In the genomic region with DNA sequence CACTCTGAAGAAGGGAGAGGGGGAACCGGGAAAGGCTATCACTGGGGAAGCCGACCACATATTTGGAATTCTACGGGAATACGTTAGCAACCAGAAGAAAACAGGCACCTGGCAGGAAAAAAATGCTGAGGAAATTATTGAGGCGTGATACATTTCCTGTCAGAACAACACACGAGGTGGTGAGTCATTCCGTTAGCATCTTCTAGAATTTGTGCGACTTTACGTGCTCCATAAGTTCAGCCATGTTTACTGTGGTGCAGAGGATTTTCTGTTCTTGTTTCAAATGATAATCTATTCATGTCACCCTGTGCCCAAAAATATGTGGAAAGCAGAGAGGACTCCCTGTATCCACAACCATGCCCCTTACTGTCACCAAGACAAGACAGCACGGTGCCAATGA, we compare ENCODE assay signal across 21 mouse cellular contexts. TPM values are rescaled to one million over a fixed set of nuclear protein-coding genes. Genes with fewer than 3 reads are reported as not detected.
A peak's percentile ranks its signal among the peaks of the same experiment; 100 is the strongest.
DNase-seq lines count a peak whose midpoint lies in the region; ATAC-seq and TF ChIP-seq lines count a peak whose summit lies in the region.
"Had no signal": no experiment of that assay in that cellular context is flagged by ENCODE, and none has a peak within 500 bp of the region (broad histone marks: within the 10 kb centered on the region; RNA-seq: fewer than 3 reads in every experiment).

No protein-coding gene starts in this region.

- no peaks in the 10 kb centered on the region for H3K9me3 ChIP-seq in heart, embryonic 10.5 days
- no peaks in the 10 kb centered on the region for H3K9me3 ChIP-seq in lung, postnatal 0 days (ENCODE audit: low read length)
- H3K9me3 ChIP-seq in stomach, postnatal 0 days (ENCODE audit: control insufficient read depth, low read length), result no peaks in the 10 kb centered on the region
- H3K9me3 ChIP-seq: embryonic facial prominence, embryonic 15.5 days; forebrain, embryonic 10.5 days; kidney, embryonic 15.5 days; limb, embryonic 15.5 days; liver, embryonic 15.5 days had no signal

- no peak; the same call in 1 of the 2 replicates for TF ChIP-seq EP300 in lung, postnatal 0 days (IDR thresholded peaks at IDR 0.05)
- TF ChIP-seq EP300 in stomach, postnatal 0 days (optimal IDR thresholded peaks at IDR 0.05), result no peak

- peak overlapping the region; percentile 63; the same call in 1 of the 2 replicates for H3K27ac ChIP-seq in heart, embryonic 10.5 days
- no peak overlapping the region for H3K27ac ChIP-seq in lung, postnatal 0 days (ENCODE audit: low read length)
- 0 out of 2 replicates have a peak overlapping the region, but pooled peaks have one; percentile 18 for H3K27ac ChIP-seq in stomach, postnatal 0 days (replicated peaks)
- H3K27ac ChIP-seq: embryonic facial prominence, embryonic 15.5 days; forebrain, embryonic 10.5 days; kidney, embryonic 15.5 days; limb, embryonic 15.5 days; liver, embryonic 15.5 days had no signal

- peaks cover 8% of the 10 kb centered on the region; the same call in 1 of the 2 replicates for H3K4me1 ChIP-seq in heart, embryonic 10.5 days
- H3K4me1 ChIP-seq in lung, postnatal 0 days (ENCODE audit: insufficient read depth, low read depth, low read length), result no peaks in the 10 kb centered on the region
- 0 out of 2 replicates have a peak, but pooled peaks cover 2% of the 10 kb centered on the region for H3K4me1 ChIP-seq in stomach, postnatal 0 days (replicated peaks; ENCODE audit: control insufficient read depth, insufficient read depth)
- H3K4me1 ChIP-seq: embryonic facial prominence, embryonic 15.5 days; kidney, embryonic 15.5 days; limb, embryonic 15.5 days; megakaryocyte, embryonic 14.5 days had no signal

- H3K36me3 ChIP-seq in heart, embryonic 10.5 days, result no peaks in the 10 kb centered on the region
- H3K36me3 ChIP-seq in lung, postnatal 0 days (ENCODE audit: insufficient read depth, low read length), result no peaks in the 10 kb centered on the region
- H3K36me3 ChIP-seq in stomach, postnatal 0 days (ENCODE audit: control insufficient read depth, insufficient read depth, low read length), result no peaks in the 10 kb centered on the region
- H3K36me3 ChIP-seq: embryonic facial prominence, embryonic 15.5 days; forebrain, embryonic 10.5 days; kidney, embryonic 15.5 days; limb, embryonic 15.5 days; liver, embryonic 15.5 days had no signal

- no peak overlapping the region for H3K9ac ChIP-seq in lung, postnatal 0 days (replicated peaks; ENCODE audit: low read depth)
- no peak overlapping the region for H3K9ac ChIP-seq in stomach, postnatal 0 days (ENCODE audit: low read length)
- H3K9ac ChIP-seq: embryonic facial prominence, embryonic 15.5 days; kidney, embryonic 15.5 days; limb, embryonic 15.5 days; liver, embryonic 15.5 days had no signal

- no peak for TF ChIP-seq CTCF in lung, postnatal 0 days (IDR thresholded peaks at IDR 0.05)
- no peak for TF ChIP-seq CTCF in stomach, postnatal 0 days (IDR thresholded peaks at IDR 0.05; ENCODE audit: low read depth)

- ATAC-seq in lung, postnatal 0 days, result no peak; the same call in 1 of the 2 replicates
- ATAC-seq in stomach, postnatal 0 days (ENCODE audit: low FRiP score, low TSS enrichment), result no peak
- ATAC-seq: hindbrain, embryonic 16.5 days; intestine, embryonic 16.5 days had no signal

- no peaks in the 10 kb centered on the region for H3K27me3 ChIP-seq in heart, embryonic 10.5 days (ENCODE audit: insufficient read depth, poor library complexity, severe bottlenecking)
- H3K27me3 ChIP-seq in lung, postnatal 0 days (replicated peaks; ENCODE audit: insufficient read depth, low read length), result no peaks in the 10 kb centered on the region
- no peaks in the 10 kb centered on the region for H3K27me3 ChIP-seq in stomach, postnatal 0 days (ENCODE audit: control insufficient read depth, insufficient read depth, low read length)
- H3K27me3 ChIP-seq: embryonic facial prominence, embryonic 15.5 days; kidney, embryonic 15.5 days; limb, embryonic 15.5 days; liver, embryonic 15.5 days had no signal

- H3K4me3 ChIP-seq in heart, embryonic 10.5 days, result no peak overlapping the region
- H3K4me3 ChIP-seq in lung, postnatal 0 days (ENCODE audit: low read depth, low read length), result no peak overlapping the region
- H3K4me3 ChIP-seq in stomach, postnatal 0 days (ENCODE audit: low read depth, low read length), result no peak overlapping the region
- H3K4me3 ChIP-seq: embryonic facial prominence, embryonic 15.5 days; forebrain, embryonic 10.5 days; kidney, embryonic 15.5 days; limb, embryonic 15.5 days; liver, embryonic 15.5 days; megakaryocyte, embryonic 14.5 days had no signal

- H3K4me2 ChIP-seq in lung, postnatal 0 days (replicated peaks; ENCODE audit: low read depth, low read length), result no peak overlapping the region
- H3K4me2 ChIP-seq in stomach, postnatal 0 days (replicated peaks; ENCODE audit: low read depth), result no peak overlapping the region
- H3K4me2 ChIP-seq: embryonic facial prominence, embryonic 15.5 days; kidney, embryonic 15.5 days; limb, embryonic 15.5 days; liver, embryonic 15.5 days had no signal

- WGBS in heart, embryonic 10.5 days, result 58% methylated on average over 10 of the region's 10 CpGs
- WGBS in lung, postnatal 0 days, result 42% methylated on average over 10 of the region's 10 CpGs
- 50% methylated on average over 10 of the region's 10 CpGs for WGBS in stomach, postnatal 0 days

- no peak for DNase-seq in heart, embryonic 10.5 days (ENCODE audit: low spot score)
- DNase-seq in heart, postnatal 4 days, result no peak
- peak; percentile 42 for DNase-seq in lung, postnatal 0 days (ENCODE audit: low spot score)
- DNase-seq in lung, postnatal 4 days, result no peak
- DNase-seq in R1 (ENCODE audit: low read depth, low spot score), result peak; percentile 49
- DNase-seq in stomach, postnatal 0 days (ENCODE audit: low spot score), result peak; percentile 9
- no peak for DNase-seq in layer of hippocampus, adult 11-12 months (ENCODE audit: low spot score)
- DNase-seq in urinary bladder, postnatal 25 days (ENCODE audit: low spot score), result no peak
- DNase-seq: adrenal gland, postnatal 25 days; cerebellum, adult 2 months; cerebellum, postnatal 36 days; lung, postnatal 14 days had no signal

RNA-seq across cellular contexts. Expression of a gene that starts 13.6 kb away (rescaled TPM):
- polyA plus RNA-seq in heart, embryonic 10.5 days (2016; fragmentation: Nextera tagmentation; extraction: Ambion mirVana), result 10.2 and 10.6 TPM in 2 replicates
- 1 to 10 TPM; 7.0 to 9.8 TPM for total RNA-seq in heart, postnatal 4 days (2021)
- polyA plus RNA-seq in lung, postnatal 0 days (2015; fragmentation: Nextera tagmentation; extraction: Ambion mirVana), result 42.9 and 53.0 TPM in 2 replicates
- 23.1 and 23.8 TPM in 2 replicates for polyA plus RNA-seq in stomach, postnatal 0 days (2015; fragmentation: Nextera tagmentation; extraction: Ambion mirVana)
- total RNA-seq: neutrophil, adult 5-6 weeks had no signal

Comparison
In these comparisons a context has a peak if more than half of its experiments do, and no peak if none do; other contexts are left out.
1. DNase-seq: peak in lung, postnatal 0 days (single experiment), R1 (single experiment) and stomach, postnatal 0 days (single experiment); none in heart, embryonic 10.5 days (single experiment), heart, postnatal 4 days (single experiment), lung, postnatal 4 days (0 of 2), layer of hippocampus, adult 11-12 months (single experiment) and urinary bladder, postnatal 25 days (single experiment).